Mouse (Mus musculus) cerebellum, adult (tissue): ENCODE results near the gene Nrxn2.

ENCODE experiments used
- ATAC-seq: cut with Nextera tagmentation; 2 replicates; pipeline ENCODE4 v1.9.2; 2017; ENCODE audit warnings: mild to moderate bottlenecking, moderate library complexity, mixed read lengths; ENCODE audit not compliant: insufficient number of reproducible peaks, low FRiP score, low TSS enrichment

Gene Nrxn2

DNA sequence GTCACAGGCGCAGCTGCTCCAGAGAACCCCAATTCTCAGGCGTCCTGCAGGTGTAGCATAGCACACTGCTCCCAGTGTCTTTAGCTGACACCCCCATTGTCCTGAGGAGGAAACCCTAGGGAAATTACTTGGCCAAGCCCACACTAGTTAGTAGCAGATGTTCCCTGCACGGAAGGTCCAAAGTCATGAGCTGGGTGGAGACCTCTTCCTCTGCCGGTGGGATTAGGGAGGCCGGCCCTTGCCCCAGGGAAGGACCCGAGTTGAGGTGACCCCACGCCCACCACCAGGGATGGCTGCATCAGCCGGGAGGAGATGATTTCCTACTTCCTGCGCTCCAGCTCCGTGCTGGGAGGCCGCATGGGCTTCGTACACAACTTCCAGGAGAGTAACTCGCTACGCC, 5.7 kb upstream of the Nrxn2 start:
- ATAC-seq: no peak

DNA sequence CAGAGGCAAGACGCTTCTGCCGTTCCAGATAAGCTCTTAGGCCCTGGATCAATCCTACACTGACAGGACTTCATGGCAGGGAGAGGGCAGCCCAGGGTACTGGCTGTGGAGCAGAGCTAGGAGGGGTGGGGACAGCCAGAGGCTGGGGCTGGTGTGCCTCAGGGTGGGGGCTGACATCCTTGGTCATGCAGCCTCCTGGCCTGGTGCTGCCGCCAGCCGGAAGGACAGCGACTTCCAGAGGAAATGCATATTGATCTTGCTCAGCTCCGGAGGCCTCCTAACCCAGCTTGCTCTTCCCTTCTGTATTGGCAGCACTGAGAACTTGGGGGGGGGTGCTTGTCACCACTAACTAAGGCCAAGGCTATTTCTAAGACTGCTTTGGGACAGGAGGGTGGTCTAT, 3.1 kb upstream of the Nrxn2 start:
- ATAC-seq: no peak

DNA sequence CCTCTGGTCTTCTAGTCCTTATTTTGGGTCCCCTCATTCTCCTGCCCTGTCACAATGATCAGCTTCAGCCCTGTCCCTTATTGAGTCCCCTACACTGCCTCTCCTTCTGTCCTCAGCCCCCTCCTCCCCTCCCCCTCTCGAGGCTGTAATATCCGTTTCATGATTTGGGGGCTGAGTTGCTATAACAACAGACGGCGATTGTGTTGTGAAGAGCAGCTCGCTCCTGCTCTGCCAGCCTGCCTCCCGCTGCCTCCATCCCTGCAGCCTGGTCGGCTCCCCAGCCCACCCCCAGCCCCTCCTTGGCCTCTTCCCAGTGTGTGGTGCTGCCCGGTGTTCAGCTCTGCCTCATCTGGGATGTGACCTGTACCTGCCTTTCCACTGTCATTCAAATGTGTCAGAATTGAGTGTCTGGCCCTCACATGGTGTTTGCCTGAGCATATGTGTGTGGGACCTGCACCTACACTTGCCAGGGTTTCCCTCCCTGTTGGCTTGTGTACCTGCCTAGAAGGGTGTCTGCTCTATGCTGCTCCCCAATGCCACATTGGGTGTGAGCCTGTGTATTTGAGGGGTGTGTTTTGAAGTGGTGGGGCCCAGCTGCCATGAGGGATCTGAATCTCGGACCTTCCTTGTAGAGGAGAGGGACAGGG, 2.3 kb upstream of the Nrxn2 start:
- ATAC-seq: no peak

DNA sequence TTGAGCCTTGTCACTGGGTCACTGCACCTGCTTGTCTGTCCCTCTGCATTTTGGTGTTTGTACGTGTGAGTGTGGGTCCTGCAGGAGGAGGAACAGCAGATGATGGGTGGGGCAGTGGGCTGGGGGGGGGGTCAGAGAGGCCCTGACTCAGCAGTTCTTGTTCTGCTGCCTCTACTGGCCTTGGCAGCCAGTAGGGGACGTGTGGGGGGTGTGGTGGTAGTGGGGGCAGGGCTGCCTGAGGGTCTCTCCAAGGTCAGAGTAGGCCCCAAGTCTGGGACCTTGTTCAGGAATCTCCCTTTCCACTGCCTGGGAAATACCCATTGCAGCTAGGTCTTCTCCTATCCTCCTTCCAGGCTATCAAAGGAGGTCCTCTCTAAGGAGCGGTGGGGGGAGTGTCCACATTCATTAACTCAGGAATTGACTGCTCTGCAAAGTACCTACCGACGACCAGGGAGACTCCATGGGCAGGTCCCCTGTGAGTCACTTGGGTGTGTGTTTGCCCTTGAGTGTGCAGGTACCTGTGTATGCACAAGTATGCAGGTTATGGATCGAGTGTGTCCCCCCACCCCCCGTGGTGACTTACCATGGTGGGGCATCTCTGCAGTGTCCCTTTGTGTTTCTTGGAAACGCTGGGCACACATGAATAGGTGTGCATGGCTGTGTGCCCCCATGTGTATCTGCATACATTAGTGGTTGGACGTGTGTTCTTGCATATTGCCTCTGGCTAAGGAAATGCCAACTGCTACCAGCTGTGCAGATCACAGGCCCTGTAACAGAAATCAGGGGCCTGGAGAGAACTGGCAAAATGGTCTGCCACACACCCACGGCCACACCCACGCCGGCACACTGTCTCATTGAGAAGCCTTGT, 1.4 kb upstream of the Nrxn2 start:
- ATAC-seq: no peak

DNA sequence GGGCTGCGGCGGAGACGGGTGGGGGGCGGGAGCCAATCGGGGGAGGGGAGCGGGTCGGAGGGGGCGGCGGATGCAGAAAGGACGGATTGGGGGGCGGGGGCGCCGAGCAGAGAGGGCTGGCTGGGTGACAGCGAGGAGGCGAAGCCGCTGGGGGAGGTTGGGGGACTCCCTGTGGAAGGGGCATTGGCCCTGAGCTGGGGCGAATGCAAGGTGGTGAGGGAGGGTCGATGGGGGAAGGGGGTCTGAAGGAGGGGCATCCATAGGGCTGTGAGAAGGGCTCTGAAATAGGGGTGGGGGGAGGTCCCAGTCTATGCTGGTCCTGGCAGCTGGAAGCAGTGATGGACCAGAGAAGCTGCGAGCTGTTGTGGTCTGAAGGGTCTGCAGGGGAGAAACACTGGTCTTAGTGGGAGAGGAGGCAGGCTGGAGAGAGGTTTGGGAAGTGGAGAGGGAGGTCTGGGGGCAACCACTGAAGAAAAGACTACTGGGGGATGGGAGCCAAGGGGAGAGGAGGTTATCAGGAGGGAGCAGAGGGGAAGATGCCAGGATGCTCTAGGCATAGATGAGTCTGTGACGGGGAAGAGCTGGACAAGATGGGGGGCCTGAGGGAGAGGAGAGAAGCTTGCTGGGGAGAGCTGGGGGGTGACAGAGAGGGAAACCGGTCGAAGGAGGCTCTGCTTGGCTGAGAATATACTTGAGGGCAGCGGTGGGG, 607 bp downstream of the Nrxn2 start:
- no peak for ATAC-seq

DNA sequence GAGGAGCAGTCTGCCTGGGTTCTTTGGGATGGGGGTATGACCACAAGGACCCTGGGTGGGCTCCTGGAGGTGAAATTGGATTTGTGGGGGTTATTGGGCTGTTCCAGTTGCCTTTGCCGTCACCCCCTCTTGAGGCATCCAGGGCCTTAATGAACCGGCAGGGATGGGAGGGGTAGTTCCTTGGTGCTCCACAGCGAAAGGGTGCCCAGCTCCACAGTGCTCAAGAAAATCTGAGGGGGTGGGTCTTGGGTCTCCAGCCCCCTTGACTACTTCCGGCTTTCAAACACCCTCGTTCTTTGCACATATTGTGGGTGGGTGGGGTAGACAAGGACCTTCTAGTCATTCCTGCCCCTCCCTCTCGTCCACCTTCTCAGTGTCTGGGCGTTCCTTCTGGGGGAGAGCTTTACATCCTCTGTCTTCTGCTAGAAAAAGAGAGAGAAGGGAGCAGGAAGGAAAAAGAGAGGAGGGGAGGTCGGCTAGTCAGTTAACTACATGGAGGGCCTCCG, 1.3 kb downstream of the Nrxn2 start:
- ATAC-seq: no peak

DNA sequence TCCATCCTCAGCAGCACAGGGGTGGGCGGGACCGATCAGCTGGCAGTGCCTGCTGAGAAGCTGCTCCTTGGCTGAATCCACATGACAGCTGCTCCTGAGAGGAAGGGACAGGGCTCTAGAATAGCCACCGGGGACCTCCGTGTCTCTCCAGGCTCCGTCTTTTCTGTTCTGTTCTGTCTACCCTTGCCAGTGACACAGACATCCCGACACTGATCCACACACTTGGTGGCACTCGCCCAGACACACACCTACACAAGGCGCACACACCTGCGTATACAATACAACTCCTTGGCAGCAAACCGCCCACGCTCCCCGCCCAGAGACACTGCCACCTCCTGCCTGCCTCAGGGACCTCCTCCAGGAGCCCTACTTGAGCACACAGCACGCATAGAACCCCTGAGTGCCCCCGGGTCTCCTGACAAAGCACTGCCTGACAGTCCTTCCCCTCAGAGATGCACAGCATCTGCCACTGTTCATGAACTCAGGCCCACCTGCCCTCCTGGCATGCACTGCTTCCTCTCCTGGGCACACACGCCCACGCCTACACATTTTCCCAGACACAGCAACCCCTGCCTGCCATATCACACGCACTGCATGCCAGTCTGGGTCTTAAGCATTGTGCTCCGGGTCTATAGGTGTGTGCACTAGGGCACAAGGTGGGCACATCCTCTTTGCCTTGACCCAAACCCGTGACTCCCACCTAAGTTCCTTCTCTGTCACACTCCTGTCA, 2.1 kb downstream of the Nrxn2 start:
- ATAC-seq: 0 out of 2 replicates have a peak, but pooled peaks have one; percentile 9

DNA sequence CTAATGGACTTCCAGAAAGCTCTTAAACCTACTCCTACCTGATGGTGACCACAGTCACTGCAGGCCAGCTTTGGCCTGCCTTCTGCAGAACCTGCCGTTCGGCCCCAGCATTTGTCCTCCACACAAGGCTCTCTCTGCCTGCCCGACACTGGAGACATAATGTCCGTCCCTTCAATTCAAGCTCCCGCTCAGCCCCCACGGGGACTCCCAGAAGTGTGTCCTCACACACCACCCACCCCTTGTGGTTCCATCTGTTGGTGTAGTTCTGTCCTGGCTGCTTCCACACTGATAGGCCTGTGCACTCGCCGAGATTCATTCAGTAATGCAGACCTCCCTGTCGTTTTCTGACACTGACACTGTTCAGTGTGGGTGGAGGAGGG, 2.7 kb downstream of the Nrxn2 start:
- ATAC-seq: no peak

DNA sequence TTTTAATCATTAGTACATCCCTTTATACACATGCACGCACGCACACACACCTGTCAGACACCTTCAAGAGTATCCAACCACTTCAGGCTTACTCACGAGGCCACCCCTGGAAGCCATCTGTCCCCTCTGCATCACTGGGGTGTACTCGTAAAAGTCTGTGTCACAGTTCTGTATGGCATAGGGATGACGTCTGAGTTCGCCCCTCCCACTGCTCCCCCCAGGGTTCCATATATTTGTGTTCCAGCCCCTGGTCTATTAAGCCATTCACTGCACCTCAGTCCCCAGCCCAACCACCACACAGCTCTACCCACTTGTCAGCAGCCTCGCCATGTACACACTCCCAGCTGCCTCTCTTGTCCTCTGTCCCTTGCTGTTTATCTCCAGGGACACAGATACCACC, 3.5 kb downstream of the Nrxn2 start:
- ATAC-seq: no peak

DNA sequence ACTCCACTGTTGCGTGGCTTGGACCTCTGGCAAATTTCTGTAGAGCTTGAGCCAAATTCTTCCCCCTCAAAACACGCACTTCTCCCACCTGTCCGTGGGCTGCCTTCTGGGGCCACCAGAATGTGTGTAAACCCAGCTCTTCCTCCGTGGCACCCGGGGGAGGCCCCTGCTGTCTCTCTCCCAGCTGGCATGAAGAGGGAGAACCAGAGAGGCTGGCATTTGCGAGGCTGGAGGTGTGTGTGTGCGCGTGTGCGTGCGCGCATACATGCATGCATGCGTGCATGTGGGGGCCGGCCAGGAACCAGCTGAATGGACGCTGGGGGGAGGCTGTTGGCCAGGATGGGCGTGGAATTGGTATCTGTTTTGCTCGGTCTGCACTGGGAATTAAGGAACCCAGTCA, 4.7 kb downstream of the Nrxn2 start:
- no peak for ATAC-seq

DNA sequence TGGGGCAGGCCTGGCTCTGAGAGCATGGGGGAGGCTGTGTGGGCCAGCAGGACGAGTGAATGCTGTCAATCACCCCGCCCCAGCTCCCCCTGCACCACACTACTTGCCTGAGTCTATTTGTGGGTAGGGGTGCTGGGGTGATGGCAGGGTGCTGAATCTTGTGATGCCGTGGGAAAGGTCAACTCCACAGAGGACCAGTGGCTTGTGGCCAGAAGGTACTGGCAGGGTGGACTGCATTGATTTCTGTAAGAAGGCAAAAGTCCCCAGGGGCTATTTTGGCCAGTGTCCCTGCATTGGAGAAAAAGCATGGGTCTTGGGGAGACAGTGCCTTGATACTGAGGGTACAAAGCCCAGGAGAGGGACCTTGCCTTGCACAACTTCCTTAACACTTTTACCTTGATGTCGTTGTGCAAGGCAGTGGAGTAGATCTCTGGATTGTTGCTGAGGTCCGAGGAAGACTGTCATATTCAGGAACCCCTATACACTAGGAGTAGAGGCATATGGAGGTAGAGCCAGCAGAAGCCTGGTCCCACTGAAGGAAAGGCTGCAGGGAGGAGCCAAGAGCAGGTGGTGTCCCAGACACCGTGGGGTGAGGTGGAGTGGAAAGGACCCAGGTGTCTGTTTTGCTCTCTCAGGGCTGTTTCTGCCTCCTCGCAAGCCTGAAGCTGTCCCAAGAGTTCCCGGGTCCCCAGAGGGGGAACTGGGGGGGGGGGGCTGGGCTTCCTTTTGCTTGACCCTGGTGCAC, 5.8 kb downstream of the Nrxn2 start:
- no peak for ATAC-seq

DNA sequence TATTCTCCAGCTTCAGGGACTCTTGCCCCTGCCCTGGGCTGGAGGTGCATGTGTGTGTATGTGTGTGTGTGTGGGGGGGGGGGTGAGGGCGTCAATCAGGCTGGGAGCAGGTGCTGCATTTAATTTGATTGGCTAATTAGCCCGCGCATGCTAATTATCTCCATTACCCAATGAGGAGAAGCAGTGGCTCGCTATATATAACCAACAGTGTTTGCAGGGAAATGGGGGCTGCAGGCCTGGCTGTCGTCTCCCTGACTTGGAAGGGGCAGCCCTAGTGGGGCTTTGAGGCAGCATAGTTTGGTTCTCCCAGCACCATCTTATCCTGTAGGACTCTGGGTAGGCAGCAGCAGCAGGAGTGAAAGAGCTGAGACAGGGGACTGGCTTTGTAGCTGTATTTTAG, 7.1 kb downstream of the Nrxn2 start:
- ATAC-seq: no peak

DNA sequence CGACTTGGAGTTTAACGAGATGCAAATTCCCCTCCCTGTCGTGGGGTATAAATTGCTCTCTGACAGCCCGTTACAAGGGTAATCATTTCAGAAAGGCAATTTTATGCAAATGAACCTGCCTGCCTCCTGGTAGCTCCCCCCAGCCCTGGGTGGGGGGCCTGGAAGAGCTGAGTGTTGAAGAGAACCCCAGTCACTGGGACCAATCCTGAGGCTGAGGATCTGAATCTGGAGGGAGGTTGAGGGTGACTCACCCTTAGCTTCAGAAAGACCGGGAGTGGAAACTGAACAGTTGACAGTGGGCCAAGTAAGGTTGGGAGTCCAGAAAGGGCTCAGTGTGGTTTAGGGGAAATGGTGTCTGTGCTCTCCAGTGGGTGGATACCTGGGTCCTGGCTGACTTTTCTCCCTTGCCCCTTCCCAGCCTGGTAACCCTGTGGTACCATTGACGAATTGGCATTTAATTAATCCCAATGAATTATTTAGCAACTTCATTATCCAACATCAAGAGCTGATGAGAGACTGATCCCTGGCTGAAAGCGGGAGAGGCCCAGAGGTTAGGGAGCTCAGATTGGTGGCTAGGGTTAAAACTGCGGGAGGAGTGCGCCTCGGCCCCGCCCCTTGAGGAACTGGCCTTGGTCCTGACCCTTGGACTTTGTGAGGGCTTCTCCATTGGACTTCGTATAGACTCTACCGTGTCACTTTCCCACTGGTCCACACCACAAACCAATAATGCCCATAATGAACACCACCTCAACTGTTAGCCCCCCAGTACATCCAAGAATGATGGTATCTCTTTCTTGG, 8.4 kb downstream of the Nrxn2 start:
- no peak for ATAC-seq

DNA sequence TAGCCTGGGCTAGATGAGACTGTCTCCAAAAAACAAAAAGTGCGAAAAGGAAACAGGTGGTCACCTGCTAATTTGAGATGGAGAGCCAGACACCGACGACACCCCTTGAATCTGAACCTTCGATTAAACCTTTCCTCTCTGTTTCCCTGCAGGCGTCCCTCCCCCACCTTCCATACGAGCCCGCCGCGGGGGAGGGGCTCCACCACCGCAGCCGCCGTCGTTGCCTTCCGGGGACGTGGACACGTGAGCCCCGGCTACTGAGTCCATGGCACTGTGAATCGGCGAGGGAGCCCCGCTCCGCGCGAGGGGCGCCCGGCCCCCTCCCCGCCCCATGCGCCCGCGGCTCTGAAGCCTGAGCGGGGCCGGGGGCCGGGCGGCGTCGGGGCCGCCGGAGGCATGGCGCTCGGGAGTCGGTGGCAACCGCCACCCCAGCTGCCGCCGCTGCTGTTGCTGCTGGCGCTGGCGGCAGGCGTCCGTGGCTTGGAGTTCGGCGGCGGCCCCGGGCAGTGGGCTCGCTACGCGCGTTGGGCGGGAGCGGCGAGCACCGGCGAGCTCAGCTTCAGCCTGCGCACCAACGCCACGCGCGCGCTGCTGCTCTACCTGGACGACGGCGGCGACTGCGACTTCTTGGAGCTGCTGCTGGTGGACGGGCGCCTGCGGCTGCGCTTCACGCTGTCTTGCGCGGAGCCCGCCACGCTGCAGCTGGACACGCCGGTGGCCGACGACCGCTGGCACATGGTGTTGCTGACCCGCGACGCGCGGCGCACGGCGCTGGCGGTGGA, 9.3 kb downstream of the Nrxn2 start:
- ATAC-seq: no peak

DNA sequence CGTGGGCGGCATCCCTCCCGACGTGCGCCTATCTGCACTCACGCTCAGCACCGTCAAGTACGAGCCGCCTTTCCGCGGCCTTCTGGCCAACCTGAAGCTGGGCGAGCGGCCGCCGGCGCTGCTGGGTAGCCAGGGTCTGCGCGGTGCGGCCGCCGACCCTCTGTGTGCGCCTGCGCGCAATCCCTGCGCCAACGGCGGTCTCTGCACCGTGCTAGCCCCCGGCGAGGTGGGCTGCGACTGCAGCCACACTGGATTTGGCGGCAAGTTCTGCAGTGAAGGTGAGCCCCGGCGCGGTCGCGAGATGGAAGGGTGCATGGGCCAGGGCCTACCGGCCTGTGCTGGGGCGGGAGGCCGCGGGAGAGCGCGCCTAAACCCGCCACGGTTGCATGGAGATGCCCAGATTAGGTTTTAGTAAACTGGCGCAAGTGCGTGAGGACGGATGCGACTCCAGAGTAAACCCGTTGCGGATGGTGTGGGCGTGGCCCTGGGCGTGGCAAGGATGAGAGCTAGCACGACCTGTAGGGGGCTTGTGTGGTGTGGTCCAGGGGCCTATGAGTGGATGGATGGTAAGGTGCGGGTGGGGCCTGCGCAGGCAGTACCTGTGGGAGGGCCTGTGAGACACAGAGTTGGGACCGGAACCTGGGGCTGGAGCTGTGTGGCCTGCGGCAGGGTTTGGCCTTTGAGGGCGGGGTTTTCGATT, 10.1 kb downstream of the Nrxn2 start:
- no peak for ATAC-seq

DNA sequence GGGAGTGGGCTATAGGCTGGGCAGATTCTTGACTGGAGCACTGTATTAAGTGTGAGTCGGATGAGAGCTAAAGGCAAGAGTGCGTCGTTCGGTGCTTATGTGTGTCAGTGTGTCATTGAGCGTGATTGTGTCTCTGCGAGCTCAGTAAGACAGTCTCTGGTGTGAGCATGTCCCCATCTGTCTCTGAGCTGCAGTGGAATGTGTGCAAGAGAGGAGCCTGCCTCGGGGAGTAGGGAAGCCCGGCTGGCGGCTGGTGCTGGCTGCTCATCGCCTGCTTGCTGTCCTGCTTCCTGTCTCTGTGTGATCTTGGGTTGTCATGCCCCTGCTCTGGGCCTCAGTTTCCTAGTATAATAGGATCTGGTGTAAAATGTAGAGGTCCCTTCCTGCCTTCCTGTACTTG, 24.5 kb downstream of the Nrxn2 start:
- no peak for ATAC-seq

DNA sequence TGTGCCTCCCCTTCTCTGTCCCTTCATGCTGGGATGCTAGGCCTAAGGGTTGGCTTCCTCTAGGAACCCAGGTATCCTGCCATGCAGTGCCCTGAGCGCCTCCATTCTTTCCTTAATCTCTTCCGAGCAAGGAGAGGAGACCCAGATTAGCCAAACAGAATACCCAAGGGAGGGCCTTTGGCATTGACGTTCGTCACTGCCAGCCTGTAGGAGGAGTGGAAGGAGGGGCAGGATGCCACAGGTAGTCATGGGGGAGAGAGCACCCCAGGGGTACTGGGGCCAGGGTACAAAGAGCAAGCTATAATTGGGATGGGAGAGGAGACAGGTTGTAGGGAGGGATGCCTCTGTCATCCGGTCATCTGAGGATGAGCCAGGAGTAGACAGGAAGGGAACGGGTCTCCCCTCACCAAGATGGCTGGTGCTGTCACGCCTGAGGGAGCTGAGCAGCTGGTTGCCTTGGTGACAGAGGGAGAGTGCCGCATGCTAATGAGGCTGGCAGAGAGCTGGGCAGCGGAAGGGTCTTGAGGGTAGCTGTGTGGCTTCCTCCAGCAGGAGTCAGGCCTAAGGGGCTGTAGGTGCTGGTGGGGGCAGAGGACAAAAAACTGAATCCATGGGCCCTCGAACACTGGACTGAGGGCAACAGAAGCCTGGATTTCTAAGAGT, 27.4 kb downstream of the Nrxn2 start:
- no peak for ATAC-seq
